Mouse (Mus musculus): Measurements from ENCODE around the gene Rtn1.

Rtn1 gene

DNA sequence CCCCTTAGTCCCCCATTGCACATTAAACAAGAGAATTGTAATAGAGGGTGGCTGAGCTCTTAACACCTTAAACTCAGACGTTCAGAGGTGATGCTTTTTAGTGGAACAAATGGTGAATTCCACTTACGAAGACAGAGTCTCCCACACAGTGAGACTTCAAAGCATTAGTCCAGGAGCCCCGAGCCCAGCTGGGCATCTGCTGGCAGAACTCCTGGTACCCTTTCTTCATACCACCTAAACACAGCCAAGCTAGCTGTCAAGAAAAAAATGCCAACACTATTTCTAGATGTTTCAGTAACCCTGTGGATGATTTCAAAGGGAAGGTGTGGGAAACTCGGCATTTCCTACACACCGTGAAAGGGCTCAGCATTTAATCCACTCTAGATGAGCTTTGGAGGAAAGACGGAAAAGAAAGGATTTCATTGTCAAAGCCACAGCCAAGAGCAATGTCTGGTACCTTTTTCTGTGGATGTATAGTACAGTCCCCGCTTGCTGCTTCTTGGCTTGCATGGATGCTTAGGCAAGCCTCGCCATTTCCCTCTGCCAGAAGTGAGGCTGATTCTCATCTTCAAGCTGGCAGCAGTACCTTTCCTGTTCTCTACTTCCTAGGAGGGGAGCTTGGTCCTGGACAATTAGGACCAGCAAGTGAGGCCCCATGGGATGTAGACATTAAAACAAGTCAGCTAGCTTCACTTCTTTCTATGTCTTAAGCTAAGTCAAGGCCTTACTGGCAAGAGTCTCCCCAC is 179.2 kb downstream of the Rtn1 start:
- no peak for DNase-seq (ENCODE audit: low spot score)

DNA sequence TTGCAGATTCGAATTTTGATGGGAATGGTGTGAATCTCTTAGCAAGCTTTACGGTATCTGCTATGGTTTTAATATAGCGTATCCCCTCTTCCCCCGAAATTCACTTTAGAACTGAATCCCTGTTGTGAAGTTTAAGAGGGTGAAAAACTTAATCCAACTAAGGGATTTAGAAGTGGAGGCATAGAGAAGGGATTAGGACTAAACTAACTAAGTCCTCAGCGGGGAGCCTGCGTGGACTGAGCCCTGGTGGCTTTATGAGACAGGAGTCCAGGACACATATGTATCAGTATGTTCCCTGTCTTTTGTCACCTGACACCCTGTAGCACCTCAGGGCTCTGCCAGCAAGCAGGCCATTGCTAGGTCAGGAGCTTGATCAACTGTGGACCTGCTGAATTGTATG is 181.1 kb downstream of the Rtn1 start:
- DNase-seq (ENCODE audit: low spot score), result no peak

GRCm38 (mm10) chr12:72225371-72225770 is 183.5 kb downstream of the Rtn1 start:
- no peak for DNase-seq (ENCODE audit: low spot score)

DNA sequence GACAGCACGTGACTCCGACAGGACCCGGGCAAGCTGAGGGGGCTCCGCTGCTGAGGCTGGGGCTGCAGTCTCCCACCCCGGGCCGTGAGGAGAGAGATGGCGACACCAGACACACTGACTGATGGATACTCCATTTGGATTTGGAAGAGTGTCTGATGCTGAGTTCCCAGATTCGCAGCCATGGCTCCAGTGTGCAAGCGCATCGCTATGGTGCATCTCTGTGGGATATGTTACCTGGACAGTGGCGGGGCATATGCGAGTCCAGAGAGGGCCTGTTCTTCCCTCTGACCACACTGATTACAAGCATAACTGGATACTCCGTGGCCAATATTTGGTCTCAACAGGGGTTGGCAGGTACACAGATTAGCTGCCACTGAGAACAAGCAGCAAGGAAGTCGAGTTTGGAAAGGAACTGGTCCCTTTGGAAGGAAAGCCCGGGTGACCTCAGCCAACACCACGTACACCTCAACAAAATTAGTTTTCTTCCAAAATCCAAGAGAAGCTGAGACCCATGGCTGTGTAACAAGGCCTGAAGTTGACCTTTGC is 185.2 kb downstream of the Rtn1 start:
- no peak for DNase-seq (ENCODE audit: low spot score)

DNA sequence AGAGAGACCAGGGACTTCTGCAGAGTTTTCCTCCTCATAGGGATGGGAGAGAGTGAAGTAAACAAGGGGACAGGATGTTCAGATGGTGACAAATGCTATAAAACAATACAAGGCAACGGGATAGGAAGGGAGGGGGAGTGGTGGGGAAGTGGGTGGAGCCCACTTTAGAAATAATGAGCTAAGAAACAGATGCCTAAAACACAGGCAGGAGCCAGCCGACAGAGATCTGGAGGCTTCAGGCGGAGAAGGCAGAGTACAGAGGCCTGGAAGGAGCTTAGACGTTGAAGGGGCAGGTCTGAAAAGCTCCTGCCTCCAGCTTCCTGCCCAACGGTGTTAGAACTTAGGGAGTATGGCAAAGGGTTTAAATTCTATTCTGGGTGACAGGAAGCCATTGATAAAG is 195.3 kb downstream of the Rtn1 start:
- DNase-seq (ENCODE audit: low spot score), result no peak

- no peak for DNase-seq (ENCODE audit: low spot score)
Observed at GRCm38 (mm10) chr12:72200828-72201227, 208.0 kb downstream of the Rtn1 start.

- DNase-seq (ENCODE audit: low spot score), result no peak
Observed at GRCm38 (mm10) chr12:72197925-72198486, 210.8 kb downstream of the Rtn1 start.

DNA sequence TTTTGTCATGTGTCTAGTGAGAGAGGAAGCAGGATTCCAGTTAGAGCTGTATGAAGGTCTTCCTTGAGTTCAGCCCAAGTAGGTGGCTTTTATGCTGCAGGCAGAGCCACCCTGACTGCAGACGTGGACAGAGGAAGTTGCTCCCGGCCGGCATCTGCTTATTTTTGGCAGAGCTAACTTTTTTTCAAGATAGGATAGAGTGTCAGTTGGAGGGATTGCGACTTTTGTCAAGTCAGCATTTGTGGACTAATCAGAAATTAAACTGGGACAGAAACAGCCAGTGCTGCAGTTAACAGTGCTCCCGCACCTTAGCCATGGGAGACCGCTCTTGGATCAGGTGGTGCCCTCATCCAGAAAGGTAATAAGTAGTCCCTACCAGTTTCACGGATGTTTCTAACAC is 211.4 kb downstream of the Rtn1 start:
- no peak for DNase-seq (ENCODE audit: low spot score)

GRCm38 (mm10) chr12:72184929-72185328 is 223.9 kb downstream of the Rtn1 start, which contains the start of gene Ccdc175:
Gene Ccdc175 (minus strand): TSS chr12:72185029.
- no peak for DNase-seq (ENCODE audit: low spot score)

GRCm38 (mm10) chr12:72179561-72179960 is 229.3 kb downstream of the Rtn1 start:
- no peak for DNase-seq (ENCODE audit: low spot score)

- no peak for DNase-seq (ENCODE audit: low spot score)
Observed at GRCm38 (mm10) chr12:72178322-72178721, 230.5 kb downstream of the Rtn1 start.
